Mouse (Mus musculus): ENCODE measurements at regions not wholly inside any gene's neighbourhood (a gene's known extent, or its start where the extent isn't known, plus 50 kb on each side); places are given as distances from the start of the nearest gene placed in this dataset.

GRCm38 (mm10) chr3:23200056-23200455, 1123.6 kb downstream of the Tbl1xr1 start:
- Histone ChIP-seq H3K9ac (ENCODE audit: low read depth, low read length, severe bottlenecking) (no peak overlapping the region), H3K4me2 (replicated peaks; ENCODE audit: low read depth, low read length, severe bottlenecking) (no peak overlapping the region), H3K4me1 (ENCODE audit: control insufficient read depth, insufficient read depth, low read length) (no peaks in the 10 kb centered on the region), H3K27me3 (ENCODE audit: control insufficient read depth, insufficient read depth, low read length) (no peaks in the 10 kb centered on the region), H3K36me3 (ENCODE audit: control insufficient read depth, insufficient read depth, low read length) (no peaks in the 10 kb centered on the region), H3K9me3 (ENCODE audit: control insufficient read depth, low read length) (no peaks in the 10 kb centered on the region), H3K4me3 (replicated peaks; ENCODE audit: low read length) (no peak overlapping the region), H3K27ac (replicated peaks; ENCODE audit: low read depth, low read length) (no peak overlapping the region)
- ATAC-seq (ENCODE audit: low FRiP score, low read depth): no peak
- TF ChIP-seq POLR2A (IDR thresholded peaks at IDR 0.05; ENCODE audit: borderline replicate concordance, extremely low read depth, insufficient read depth, insufficient read length): no peak
- no peak for DNase-seq (ENCODE audit: low spot score)
- 76% methylated on average over 1 of the region's 1 CpGs for WGBS

GRCm38 (mm10) chr3:23214427-23214826, 1138.0 kb downstream of the Tbl1xr1 start:
- ATAC-seq (ENCODE audit: low FRiP score, low read depth) (no peak), DNase-seq (ENCODE audit: low spot score) (no peak)
- no peaks in the 10 kb centered on the region for H3K36me3 ChIP-seq (ENCODE audit: control insufficient read depth, insufficient read depth, low read length)
- no peak for TF ChIP-seq POLR2A (IDR thresholded peaks at IDR 0.05; ENCODE audit: borderline replicate concordance, extremely low read depth, insufficient read depth, insufficient read length)
- no peak overlapping the region for H3K9ac ChIP-seq (ENCODE audit: low read depth, low read length, severe bottlenecking)
- H3K27me3 ChIP-seq (ENCODE audit: control insufficient read depth, insufficient read depth, low read length): no peaks in the 10 kb centered on the region
- 94% methylated on average over 1 of the region's 1 CpGs for WGBS
- H3K4me1 ChIP-seq (ENCODE audit: control insufficient read depth, insufficient read depth, low read length): no peaks in the 10 kb centered on the region
- no peak overlapping the region for H3K4me2 ChIP-seq (replicated peaks; ENCODE audit: low read depth, low read length, severe bottlenecking)
- H3K9me3 ChIP-seq (ENCODE audit: control insufficient read depth, low read length): no peaks in the 10 kb centered on the region
- no peak overlapping the region for H3K27ac ChIP-seq (replicated peaks; ENCODE audit: low read depth, low read length)
- H3K4me3 ChIP-seq (replicated peaks; ENCODE audit: low read length): no peak overlapping the region

GRCm38 (mm10) chr3:23216754-23217153, 1140.3 kb downstream of the Tbl1xr1 start:
- DNase-seq (ENCODE audit: low spot score) (no peak), ATAC-seq (ENCODE audit: low FRiP score, low read depth) (no peak)
- Histone ChIP-seq H3K9me3 (ENCODE audit: control insufficient read depth, low read length) (no peaks in the 10 kb centered on the region), H3K36me3 (ENCODE audit: control insufficient read depth, insufficient read depth, low read length) (no peaks in the 10 kb centered on the region), H3K9ac (ENCODE audit: low read depth, low read length, severe bottlenecking) (no peak overlapping the region), H3K27me3 (ENCODE audit: control insufficient read depth, insufficient read depth, low read length) (no peaks in the 10 kb centered on the region), H3K4me2 (replicated peaks; ENCODE audit: low read depth, low read length, severe bottlenecking) (no peak overlapping the region), H3K4me1 (ENCODE audit: control insufficient read depth, insufficient read depth, low read length) (no peaks in the 10 kb centered on the region), H3K27ac (replicated peaks; ENCODE audit: low read depth, low read length) (no peak overlapping the region), H3K4me3 (replicated peaks; ENCODE audit: low read length) (no peak overlapping the region)
- WGBS: 79% methylated on average over 1 of the region's 1 CpGs
- no peak for TF ChIP-seq POLR2A (IDR thresholded peaks at IDR 0.05; ENCODE audit: borderline replicate concordance, extremely low read depth, insufficient read depth, insufficient read length)

GRCm38 (mm10) chr3:23248291-23248690, 1171.8 kb downstream of the Tbl1xr1 start:
- 68% methylated on average over 2 of the region's 2 CpGs for WGBS
- no peak for TF ChIP-seq POLR2A (IDR thresholded peaks at IDR 0.05; ENCODE audit: borderline replicate concordance, extremely low read depth, insufficient read depth, insufficient read length)

GRCm38 (mm10) chr3:23252180-23252579, 1175.7 kb downstream of the Tbl1xr1 start:
- H3K27ac ChIP-seq (replicated peaks; ENCODE audit: low read depth, low read length): no peak overlapping the region
- H3K9ac ChIP-seq (ENCODE audit: low read depth, low read length, severe bottlenecking): no peak overlapping the region
- ATAC-seq (ENCODE audit: low FRiP score, low read depth) (no peak), DNase-seq (ENCODE audit: low spot score) (no peak)
- no peaks in the 10 kb centered on the region for H3K36me3 ChIP-seq (ENCODE audit: control insufficient read depth, insufficient read depth, low read length)
- no peak overlapping the region for H3K4me2 ChIP-seq (replicated peaks; ENCODE audit: low read depth, low read length, severe bottlenecking)
- no peaks in the 10 kb centered on the region for H3K27me3 ChIP-seq (ENCODE audit: control insufficient read depth, insufficient read depth, low read length)
- TF ChIP-seq POLR2A (IDR thresholded peaks at IDR 0.05; ENCODE audit: borderline replicate concordance, extremely low read depth, insufficient read depth, insufficient read length): no peak
- no peaks in the 10 kb centered on the region for H3K9me3 ChIP-seq (ENCODE audit: control insufficient read depth, low read length)
- no peak overlapping the region for H3K4me3 ChIP-seq (replicated peaks; ENCODE audit: low read length)
- no peaks in the 10 kb centered on the region for H3K4me1 ChIP-seq (ENCODE audit: control insufficient read depth, insufficient read depth, low read length)

More at GRCm38 (mm10) chr3:23248291-23248690, 1171.8 kb downstream of the Tbl1xr1 start:
- DNase-seq (ENCODE audit: low spot score): peak; percentile 15
- Histone ChIP-seq H3K4me2 (replicated peaks; ENCODE audit: low read depth, low read length, severe bottlenecking) (no peak overlapping the region), H3K9me3 (ENCODE audit: control insufficient read depth, low read length) (no peaks in the 10 kb centered on the region), H3K4me3 (replicated peaks; ENCODE audit: low read length) (no peak overlapping the region), H3K27ac (replicated peaks; ENCODE audit: low read depth, low read length) (no peak overlapping the region), H3K4me1 (ENCODE audit: control insufficient read depth, insufficient read depth, low read length) (no peaks in the 10 kb centered on the region), H3K27me3 (ENCODE audit: control insufficient read depth, insufficient read depth, low read length) (no peaks in the 10 kb centered on the region), H3K36me3 (ENCODE audit: control insufficient read depth, insufficient read depth, low read length) (no peaks in the 10 kb centered on the region), H3K9ac (ENCODE audit: low read depth, low read length, severe bottlenecking) (no peak overlapping the region)
- ATAC-seq (ENCODE audit: low FRiP score, low read depth): peak; percentile 63; the same call in 1 of the 2 replicates

GRCm38 (mm10) chr3:23298818-23299217, 1222.4 kb downstream of the Tbl1xr1 start:
- ATAC-seq (ENCODE audit: low FRiP score, low read depth): no peak
- no peaks in the 10 kb centered on the region for H3K9me3 ChIP-seq (ENCODE audit: control insufficient read depth, low read length)
- WGBS: 86% methylated on average over 7 of the region's 7 CpGs
- no peak for TF ChIP-seq POLR2A (IDR thresholded peaks at IDR 0.05; ENCODE audit: borderline replicate concordance, extremely low read depth, insufficient read depth, insufficient read length)
- H3K4me1 ChIP-seq (ENCODE audit: control insufficient read depth, insufficient read depth, low read length): no peaks in the 10 kb centered on the region
- H3K4me3 ChIP-seq (replicated peaks; ENCODE audit: low read length): no peak overlapping the region
- H3K36me3 ChIP-seq (ENCODE audit: control insufficient read depth, insufficient read depth, low read length): no peaks in the 10 kb centered on the region
- H3K27me3 ChIP-seq (ENCODE audit: control insufficient read depth, insufficient read depth, low read length): no peaks in the 10 kb centered on the region
- no peak for DNase-seq (ENCODE audit: low spot score)
- H3K4me2 ChIP-seq (replicated peaks; ENCODE audit: low read depth, low read length, severe bottlenecking): no peak overlapping the region
- H3K9ac ChIP-seq (ENCODE audit: low read depth, low read length, severe bottlenecking): no peak overlapping the region
- no peak overlapping the region for H3K27ac ChIP-seq (replicated peaks; ENCODE audit: low read depth, low read length)
